Mouse (Mus musculus) heart, embryonic 13.5 days (tissue): Measurements from ENCODE around the gene Adap1. TPM values are rescaled to one million over a fixed set of nuclear protein-coding genes. Genes with fewer than 3 reads are reported as not detected.

ENCODE experiments used
- ATAC-seq: fragments of 200-750 bp; cut with Nextera tagmentation; 2 replicates; pipeline ENCODE4 v1.8.0; 2017; ENCODE audit warnings: moderate TSS enrichment; ENCODE audit not compliant: insufficient number of reproducible peaks, low FRiP score, low TSS enrichment; ENCODE audit errors: extremely low read depth
- H3K27ac ChIP-seq: fragments of 300-500 bp; sonication (generic); replicated peaks from 2 replicates; pipeline ENCODE4 v1.5.1; 2015; ENCODE audit warnings: moderate library complexity, mild to moderate bottlenecking, inconsistent platforms
- H3K27me3 ChIP-seq: fragments of 300-500 bp; sonication (generic); replicated peaks from 2 replicates; pipeline ENCODE4 v1.6.1; 2015; ENCODE audit warnings: mild to moderate bottlenecking, inconsistent platforms
- H3K36me3 ChIP-seq: fragments of 300-500 bp; sonication (generic); 2 replicates; pipeline ENCODE4 v1.6.1; 2015; ENCODE audit warnings: mild to moderate bottlenecking, inconsistent platforms
- H3K4me1 ChIP-seq: fragments of 300-500 bp; sonication (generic); 2 replicates; pipeline ENCODE4 v1.6.1; 2015; ENCODE audit warnings: inconsistent platforms
- H3K4me2 ChIP-seq: fragments of 300-500 bp; sonication (generic); 2 replicates; pipeline ENCODE4 v1.6.1; 2015; ENCODE audit warnings: inconsistent platforms, mild to moderate bottlenecking, moderate library complexity
- H3K4me3 ChIP-seq: fragments of 300-500 bp; sonication (generic); 2 replicates; pipeline ENCODE4 v1.5.1; 2015; ENCODE audit warnings: moderate library complexity, mild to moderate bottlenecking, inconsistent platforms
- H3K9ac ChIP-seq: fragments of 300-500 bp; sonication (generic); 2 replicates; pipeline ENCODE4 v1.6.1; 2015; ENCODE audit warnings: inconsistent platforms, mild to moderate bottlenecking, moderate library complexity
- H3K9me3 ChIP-seq: fragments of 300-500 bp; sonication (generic); 2 replicates; pipeline ENCODE4 v1.6.1; 2016; ENCODE audit warnings: inconsistent platforms
- WGBS: fragments of 180-500 bp; shearing (Covaris S2); methylation state at CpG from one replicate; pipeline ENCODE4 v1.1.7; 2015; ENCODE audit warnings: mixed read lengths; 5-methylcytosine and 5-hydroxymethylcytosine counted together
- polyA plus RNA-seq: library from polyadenylated mRNA; unstranded; fragments of >200 nt; fragmentation: Nextera tagmentation; extraction: Ambion mirVana; gene quantifications from 2 replicates; pipeline ENCODE4 v1.2.1, GENCODE M21; 2015

The Adap1 gene
- polyA plus RNA-seq, 1 experiment from 2014 or later, result 0.70 TPM

GRCm38 (mm10) chr5:139317751-139318504, 7.5 kb downstream of the Adap1 start:
- H3K4me3 ChIP-seq, result no peak overlapping the region
- WGBS, result 56% methylated on average over 21 of the region's 21 CpGs

GRCm38 (mm10) chr5:139316982-139317675, 8.3 kb downstream of the Adap1 start:
- H3K4me1 ChIP-seq, result no peaks in the 10 kb centered on the region
- WGBS, result 65% methylated on average over 6 of the region's 6 CpGs
- H3K9me3 ChIP-seq, result no peaks in the 10 kb centered on the region
- H3K27me3 ChIP-seq, result peaks cover 22% of the 10 kb centered on the region
- ATAC-seq, result no peak
- no peak overlapping the region for H3K9ac ChIP-seq
- no peak overlapping the region for H3K27ac ChIP-seq
- no peak overlapping the region for H3K4me3 ChIP-seq
- no peaks in the 10 kb centered on the region for H3K36me3 ChIP-seq
- no peak overlapping the region for H3K4me2 ChIP-seq

More at GRCm38 (mm10) chr5:139317751-139318504, 7.5 kb downstream of the Adap1 start:
- Histone ChIP-seq H3K9me3 (no peaks in the 10 kb centered on the region), H3K27me3 (peaks cover 30% of the 10 kb centered on the region), H3K4me1 (no peaks in the 10 kb centered on the region), H3K36me3 (no peaks in the 10 kb centered on the region), H3K9ac (0 out of 2 replicates have a peak overlapping the region, but pooled peaks have one; percentile 21), H3K4me2 (peak overlapping the region; percentile 5; the same call in 1 of the 2 replicates), H3K27ac (no peak overlapping the region)
- no peak for ATAC-seq

GRCm38 (mm10) chr5:139314941-139315642, 10.3 kb downstream of the Adap1 start:
- Histone ChIP-seq H3K4me2 (no peak overlapping the region), H3K27ac (no peak overlapping the region), H3K9me3 (0 out of 2 replicates have a peak, but pooled peaks cover 3% of the 10 kb centered on the region), H3K9ac (no peak overlapping the region), H3K4me3 (no peak overlapping the region), H3K4me1 (no peaks in the 10 kb centered on the region), H3K27me3 (peaks cover 17% of the 10 kb centered on the region), H3K36me3 (no peaks in the 10 kb centered on the region)
- no peak for ATAC-seq
- 82% methylated on average over 12 of the region's 12 CpGs for WGBS

GRCm38 (mm10) chr5:139313536-139313935, 11.9 kb downstream of the Adap1 start:
- no peak overlapping the region for H3K9ac ChIP-seq
- no peaks in the 10 kb centered on the region for H3K4me1 ChIP-seq
- peaks cover 5% of the 10 kb centered on the region for H3K27me3 ChIP-seq
- H3K9me3 ChIP-seq, result 0 out of 2 replicates have a peak, but pooled peaks cover 3% of the 10 kb centered on the region
- WGBS, result 77% methylated on average over 9 of the region's 9 CpGs
- ATAC-seq, result no peak
- H3K27ac ChIP-seq, result no peak overlapping the region
- H3K4me2 ChIP-seq, result no peak overlapping the region
- H3K36me3 ChIP-seq, result no peaks in the 10 kb centered on the region
- H3K4me3 ChIP-seq, result no peak overlapping the region

GRCm38 (mm10) chr5:139311822-139312221, 13.6 kb downstream of the Adap1 start:
- Histone ChIP-seq H3K36me3 (no peaks in the 10 kb centered on the region), H3K4me3 (no peak overlapping the region), H3K9ac (no peak overlapping the region), H3K27ac (no peak overlapping the region), H3K9me3 (0 out of 2 replicates have a peak, but pooled peaks cover 3% of the 10 kb centered on the region), H3K27me3 (no peaks in the 10 kb centered on the region), H3K4me2 (no peak overlapping the region), H3K4me1 (no peaks in the 10 kb centered on the region)
- no peak for ATAC-seq
- WGBS, result 80% methylated on average over 9 of the region's 9 CpGs

GRCm38 (mm10) chr5:139310477-139310876, 14.9 kb downstream of the Adap1 start:
- no peak for ATAC-seq
- H3K9me3 ChIP-seq, result 0 out of 2 replicates have a peak, but pooled peaks cover 3% of the 10 kb centered on the region
- no peaks in the 10 kb centered on the region for H3K27me3 ChIP-seq
- no peak overlapping the region for H3K4me3 ChIP-seq
- no peak overlapping the region for H3K27ac ChIP-seq
- 85% methylated on average over 4 of the region's 4 CpGs for WGBS
- H3K4me1 ChIP-seq, result no peaks in the 10 kb centered on the region
- no peaks in the 10 kb centered on the region for H3K36me3 ChIP-seq
- H3K9ac ChIP-seq, result no peak overlapping the region
- no peak overlapping the region for H3K4me2 ChIP-seq

DNA sequence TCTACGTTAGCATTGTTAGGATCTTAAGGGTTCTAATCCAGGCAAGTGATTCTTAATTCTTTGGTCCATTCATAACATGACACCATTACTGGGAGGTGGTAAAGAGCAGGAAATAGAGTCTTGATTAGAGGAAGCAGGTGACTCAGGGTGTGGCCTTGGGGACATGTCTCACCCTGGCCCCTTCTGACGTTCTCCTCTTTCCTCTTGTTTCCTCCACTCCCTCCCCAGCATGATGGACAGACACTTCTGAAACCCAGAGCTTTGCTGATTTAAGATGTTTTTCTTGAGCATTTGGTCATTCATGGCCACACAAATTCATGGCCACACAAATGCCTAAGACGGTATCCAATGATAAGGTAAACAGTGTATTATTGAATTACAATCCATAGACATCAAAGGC, 15.5 kb downstream of the Adap1 start:
- WGBS, result 63% methylated on average over 3 of the region's 3 CpGs

GRCm38 (mm10) chr5:139303646-139304061, 21.8 kb downstream of the Adap1 start:
- no peak for ATAC-seq
- Histone ChIP-seq H3K9ac (no peak overlapping the region), H3K27me3 (0 out of 2 replicates have a peak, but pooled peaks cover 7% of the 10 kb centered on the region), H3K4me3 (no peak overlapping the region), H3K27ac (no peak overlapping the region), H3K4me1 (no peaks in the 10 kb centered on the region), H3K4me2 (no peak overlapping the region), H3K36me3 (no peaks in the 10 kb centered on the region), H3K9me3 (no peaks in the 10 kb centered on the region)
- 81% methylated on average over 9 of the region's 9 CpGs for WGBS

More for the DNA sequence above, 15.5 kb downstream of the Adap1 start:
- no peak for ATAC-seq
- Histone ChIP-seq H3K4me1 (no peaks in the 10 kb centered on the region), H3K9ac (no peak overlapping the region), H3K36me3 (no peaks in the 10 kb centered on the region), H3K4me3 (no peak overlapping the region), H3K27me3 (no peaks in the 10 kb centered on the region), H3K9me3 (0 out of 2 replicates have a peak, but pooled peaks cover 3% of the 10 kb centered on the region), H3K4me2 (no peak overlapping the region), H3K27ac (no peak overlapping the region)

DNA sequence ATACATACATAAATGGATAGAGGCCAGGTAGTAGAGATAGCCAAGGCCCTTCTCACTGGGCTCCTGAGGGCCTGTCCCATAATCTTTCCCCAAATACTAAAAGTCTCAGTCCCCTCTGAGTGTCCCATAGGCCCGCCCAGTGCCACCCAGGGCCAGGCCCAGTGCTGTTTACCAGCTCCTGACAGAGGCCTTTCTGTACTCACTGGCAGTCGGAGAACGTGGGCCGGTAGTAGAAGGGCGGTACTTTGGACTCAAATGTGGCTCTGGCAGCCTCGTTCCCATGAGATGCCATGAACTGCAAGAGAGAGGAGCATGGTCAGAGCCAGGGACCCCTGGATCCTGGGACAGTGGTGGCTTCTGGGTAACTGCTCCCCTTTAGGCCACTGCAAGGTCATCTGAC, 23.3 kb downstream of the Adap1 start:
- 73% methylated on average over 6 of the region's 6 CpGs for WGBS
- H3K36me3 ChIP-seq, result no peaks in the 10 kb centered on the region
- no peak overlapping the region for H3K4me2 ChIP-seq
- H3K4me3 ChIP-seq, result no peak overlapping the region
- ATAC-seq, result no peak
- H3K4me1 ChIP-seq, result no peaks in the 10 kb centered on the region
- H3K27me3 ChIP-seq, result 0 out of 2 replicates have a peak, but pooled peaks cover 7% of the 10 kb centered on the region
- H3K9me3 ChIP-seq, result no peaks in the 10 kb centered on the region
- no peak overlapping the region for H3K9ac ChIP-seq
- H3K27ac ChIP-seq, result no peak overlapping the region

DNA sequence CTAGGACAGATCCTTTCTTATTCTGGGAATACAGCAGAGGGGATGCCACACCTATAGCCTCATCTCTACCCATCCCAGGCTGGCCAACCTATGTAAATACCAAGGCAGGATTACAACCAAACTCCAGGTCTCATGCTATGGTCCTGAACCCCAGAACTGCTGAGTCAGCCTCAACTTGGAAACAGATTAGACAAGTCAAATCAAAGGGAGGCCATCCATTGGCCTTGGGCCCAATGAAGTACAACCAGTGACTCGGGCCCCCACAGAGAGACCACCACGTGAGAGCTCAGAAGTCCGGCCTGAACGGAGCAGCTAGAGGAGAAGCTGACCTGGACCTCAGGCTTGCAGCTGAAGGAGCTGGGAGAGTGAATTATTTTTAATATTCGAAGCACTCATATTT, 27.7 kb downstream of the Adap1 start:
- Histone ChIP-seq H3K4me3 (no peak overlapping the region), H3K9me3 (no peaks in the 10 kb centered on the region), H3K27me3 (0 out of 2 replicates have a peak, but pooled peaks cover 7% of the 10 kb centered on the region), H3K4me2 (no peak overlapping the region), H3K36me3 (no peaks in the 10 kb centered on the region), H3K9ac (no peak overlapping the region), H3K4me1 (no peaks in the 10 kb centered on the region), H3K27ac (no peak overlapping the region)
- WGBS, result 77% methylated on average over 5 of the region's 5 CpGs
- no peak for ATAC-seq

- H3K27ac ChIP-seq, result no peak overlapping the region
- H3K9me3 ChIP-seq, result no peaks in the 10 kb centered on the region
- no peaks in the 10 kb centered on the region; the same call in 1 of the 2 replicates for H3K4me1 ChIP-seq
- no peaks in the 10 kb centered on the region for H3K36me3 ChIP-seq
- H3K27me3 ChIP-seq, result 0 out of 2 replicates have a peak, but pooled peaks cover 7% of the 10 kb centered on the region
- no peak overlapping the region for H3K4me2 ChIP-seq
- H3K9ac ChIP-seq, result no peak overlapping the region
- H3K4me3 ChIP-seq, result no peak overlapping the region
- WGBS, result 87% methylated on average over 10 of the region's 10 CpGs
- ATAC-seq, result no peak
These were observed 28.3 kb downstream of the Adap1 start for GRCm38 (mm10) chr5:139297092-139297491.
